Mouse (Mus musculus) heart, postnatal 36 days (tissue): ENCODE measurements around the gene Pla2g7. TPM values are rescaled to one million over a fixed set of nuclear protein-coding genes. Genes with fewer than 3 reads are reported as not detected.

ENCODE experiments used
- DNase-seq, 2 experiments: peaks; one replicate each; pipeline ENCODE4 v3.0.0; 2021 to 2022
- intact Hi-C: fragments of 180-260 bp; cut with DNase I; formaldehyde crosslinking; loops from one replicate; pipeline ENCODE4 v1.15.1; 2025
- total RNA-seq, 2 experiments: library from RNA; stranded (reverse); gene quantifications; 2 replicates each; pipeline ENCODE4 v1.2.3; 2021

Pla2g7 gene
- total RNA-seq, 2 experiments from 2014 or later = 6.9 to 9.9 TPM

- DNase-seq = no peak
- intact Hi-C loops = no loop called here
Observed at GRCm38 (mm10) chr17:43573624-43574073, 5.8 kb downstream of the Pla2g7 start.

- intact Hi-C loops = no loop called here
- no peak for DNase-seq
Observed at GRCm38 (mm10) chr17:43580456-43580855, 12.6 kb downstream of the Pla2g7 start.

GRCm38 (mm10) chr17:43581012-43581467, 13.1 kb downstream of the Pla2g7 start:
- intact Hi-C loops = no loop called here

GRCm38 (mm10) chr17:43584771-43585170, 16.9 kb downstream of the Pla2g7 start:
- no peak for DNase-seq
- intact Hi-C loops = no loop called here

More at GRCm38 (mm10) chr17:43581012-43581467, 13.1 kb downstream of the Pla2g7 start:
- DNase-seq = peak; percentile 16 to 30

GRCm38 (mm10) chr17:43587278-43587677, 19.4 kb downstream of the Pla2g7 start:
- intact Hi-C loops = no loop called here
- DNase-seq = no peak

GRCm38 (mm10) chr17:43589750-43590149, 21.9 kb downstream of the Pla2g7 start:
- intact Hi-C loops = no loop called here
- DNase-seq = no peak

GRCm38 (mm10) chr17:43590531-43590930, 22.6 kb downstream of the Pla2g7 start:
- no peak for DNase-seq
- intact Hi-C loops = no loop called here

GRCm38 (mm10) chr17:43592296-43593291, 24.7 kb downstream of the Pla2g7 start:
- intact Hi-C loops = no loop called here
- DNase-seq = no peak

- no peak for DNase-seq
- intact Hi-C loops = no loop called here
Observed at GRCm38 (mm10) chr17:43597742-43598141, 29.8 kb downstream of the Pla2g7 start.

- intact Hi-C loops = no loop called here
Observed at GRCm38 (mm10) chr17:43598706-43599105, 30.8 kb downstream of the Pla2g7 start.

GRCm38 (mm10) chr17:43606704-43607103, 38.8 kb downstream of the Pla2g7 start:
- peak; percentile 74 to 87 for DNase-seq
- intact Hi-C loops = loop anchor here (1.0 to 10.0 kb wide), 3 partner anchors 88 to 342 kb away; no protein-coding TSS in a partner anchor

More at GRCm38 (mm10) chr17:43598706-43599105, 30.8 kb downstream of the Pla2g7 start:
- no peak for DNase-seq

- peak; percentile 36 to 59 for DNase-seq
- intact Hi-C loops = loop anchor here (1.0 kb wide), 1 partner anchor 93 kb away; no protein-coding TSS in a partner anchor
Observed at GRCm38 (mm10) chr17:43611586-43611985, 43.7 kb downstream of the Pla2g7 start.

GRCm38 (mm10) chr17:43612221-43612620, 44.3 kb downstream of the Pla2g7 start:
- intact Hi-C loops = no loop called here
- DNase-seq = no peak

GRCm38 (mm10) chr17:43619156-43619555, 51.3 kb downstream of the Pla2g7 start:
- no peak for DNase-seq
- intact Hi-C loops = no loop called here

GRCm38 (mm10) chr17:43622076-43622475, 54.2 kb downstream of the Pla2g7 start:
- DNase-seq = no peak
- intact Hi-C loops = no loop called here

- intact Hi-C loops = no loop called here
- DNase-seq = no peak
Observed at GRCm38 (mm10) chr17:43628246-43628645, 60.3 kb downstream of the Pla2g7 start.

GRCm38 (mm10) chr17:43629026-43629495, 61.2 kb downstream of the Pla2g7 start:
- intact Hi-C loops = no loop called here

GRCm38 (mm10) chr17:43629496-43630426, 61.9 kb downstream of the Pla2g7 start, which contains the start of gene Tdrd6:
Gene Tdrd6, minus strand, starts transcription at chr17:43630299.
- intact Hi-C loops = no loop called here
- no peak for DNase-seq

More at GRCm38 (mm10) chr17:43629026-43629495, 61.2 kb downstream of the Pla2g7 start:
- DNase-seq = no peak

- DNase-seq = no peak
- intact Hi-C loops = no loop called here
Observed at GRCm38 (mm10) chr17:43630427-43630760, 62.5 kb downstream of the Pla2g7 start.

- intact Hi-C loops = no loop called here
- no peak for DNase-seq
Observed at GRCm38 (mm10) chr17:43637146-43637545, 69.2 kb downstream of the Pla2g7 start.
